Mouse (Mus musculus) MEL-GATA-1-ER (cell line): Measurements from ENCODE around the gene Gm5938.

Experiments
- DNase-seq: peaks from one replicate; pipeline ENCODE4 v3.0.0-alpha.2; 2012; ENCODE audit warnings: low read depth; ENCODE audit errors: extremely low read depth

Gene Gm5938

GRCm38 (mm10) chrX:78125167-78125566, at the start of gene Gm5938:
Gene Gm5938 (plus strand): TSS chrX:78125467.
- no peak for DNase-seq

DNA sequence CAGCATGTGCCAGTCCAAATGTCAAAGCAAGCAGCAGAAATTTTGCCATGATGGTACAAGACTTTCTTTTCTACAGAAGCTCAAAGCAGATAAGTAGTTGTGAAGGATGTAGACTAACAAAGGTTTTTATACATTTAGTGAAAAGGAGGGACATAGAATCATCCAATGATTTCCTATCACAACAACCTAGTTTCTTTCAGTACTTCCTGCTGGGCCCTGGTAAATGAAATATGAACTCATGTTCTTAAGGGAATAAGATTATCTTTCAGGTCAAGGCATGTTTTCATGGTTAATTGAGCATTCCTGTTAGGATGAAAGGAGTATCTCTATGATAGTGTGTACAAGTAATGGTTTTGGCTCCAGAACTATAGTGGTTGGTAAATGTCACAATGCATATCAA, 34.0 kb upstream of the Gm5938 start, which contains the start of gene Obp1a:
Gene Obp1a (minus strand): TSS at position 101 of the 400 bp plus-strand sequence.
- DNase-seq: no peak
